Mouse (Mus musculus) liver, postnatal 0 days (tissue): Measurements from ENCODE around the gene Acot13.

ENCODE experiments used
- CTCF ChIP-seq: sonication (generic); IDR thresholded peaks from 2 replicates; pipeline ENCODE4 v1.5.1; 2016; ENCODE audit warnings: antibody characterized with exemption, low read depth
- EP300 ChIP-seq: IDR thresholded peaks from 2 replicates; pipeline ENCODE4 v1.6.1; 2016; ENCODE audit warnings: antibody characterized with exemption, low read depth, mild to moderate bottlenecking

- TF ChIP-seq CTCF (no peak), EP300 (no peak)
Observed at GRCm38 (mm10) chr13:24841702-24842101, 10.4 kb upstream of the Acot13 start.
